Mouse (Mus musculus): ENCODE measurements around the gene Zfp334.

- TF ChIP-seq CTCF (IDR thresholded peaks at IDR 0.05; ENCODE audit: low read depth, low read length) (no peak), POLR2A (IDR thresholded peaks at IDR 0.05; ENCODE audit: insufficient read depth, low read length) (no peak)
Observed at GRCm38 (mm10) chr2:165398164-165398785, 10.2 kb upstream of the Zfp334 start.
